Mouse (Mus musculus) ES-Bruce4 (cell line): ENCODE measurements around the gene Scgb1b24. TPM values are rescaled to one million over a fixed set of nuclear protein-coding genes. Genes with fewer than 3 reads are reported as not detected.

Source experiments
- H3K27ac ChIP-seq: 2 replicates; pipeline ENCODE4 v1.5.1; 2012; ENCODE audit warnings: low read length, inconsistent platforms; ENCODE audit not compliant: insufficient read depth
- H3K27me3 ChIP-seq: 2 replicates; pipeline ENCODE4 v1.6.1; 2012; ENCODE audit warnings: mild to moderate bottlenecking, low read length, inconsistent platforms; ENCODE audit not compliant: control insufficient read depth, poor library complexity, insufficient read depth, severe bottlenecking
- H3K36me3 ChIP-seq: 2 replicates; pipeline ENCODE4 v1.6.1; 2012; ENCODE audit warnings: inconsistent platforms, mild to moderate bottlenecking, low read length, moderate library complexity; ENCODE audit not compliant: control insufficient read depth, poor library complexity, insufficient read depth, severe bottlenecking
- H3K4me1 ChIP-seq: one replicate; pipeline ENCODE4 v1.8.1; 2011; ENCODE audit warnings: low read length; ENCODE audit not compliant: control insufficient read depth, insufficient read depth
- H3K4me3 ChIP-seq: 2 replicates; pipeline ENCODE4 v1.5.1; 2011; ENCODE audit warnings: low read depth, mild to moderate bottlenecking, low read length
- H3K9ac ChIP-seq: 2 replicates; pipeline ENCODE4 v1.6.1; 2012; ENCODE audit warnings: low read depth, mild to moderate bottlenecking, inconsistent platforms; ENCODE audit not compliant: poor library complexity, severe bottlenecking
- H3K9me3 ChIP-seq: replicated peaks from 2 replicates; pipeline ENCODE4 v1.6.1; 2012; ENCODE audit warnings: mild to moderate bottlenecking, low read length, inconsistent platforms; ENCODE audit not compliant: control insufficient read depth, poor library complexity, insufficient read depth, severe bottlenecking
- CTCF ChIP-seq: IDR thresholded peaks from one replicate; pipeline ENCODE4 v1.8.1; 2011; ENCODE audit warnings: low read depth, low read length
- EP300 ChIP-seq: IDR thresholded peaks from 2 replicates; pipeline ENCODE4 v1.6.1; 2011; ENCODE audit warnings: low read depth, low read length; ENCODE audit not compliant: insufficient read depth
- POLR2A ChIP-seq: IDR thresholded peaks from one replicate; pipeline ENCODE4 v1.8.1; 2011; ENCODE audit warnings: low read length; ENCODE audit not compliant: insufficient read depth
- polyA plus RNA-seq: library from polyadenylated mRNA; stranded (reverse); fragments of >200 nt; gene quantifications from 2 replicates; pipeline ENCODE4 v1.2.4, GENCODE M21; 2011; ENCODE audit warnings: low read depth; ENCODE audit not compliant: missing spikeins, insufficient read depth, insufficient read length

Scgb1b24 gene
- polyA plus RNA-seq: not detected in 2 replicates

GRCm38 (mm10) chr7:33743499-33743898 lies at the start of gene Scgb1b24:
Gene Scgb1b24, plus strand, starts transcription at chr7:33743799.
- H3K4me1 ChIP-seq: no peaks in the 10 kb centered on the region
- H3K27ac ChIP-seq: no peak within 1 kb of the TSS
- TF ChIP-seq CTCF: no peak
- no peak for TF ChIP-seq POLR2A
- TF ChIP-seq EP300: no peak
- H3K36me3 ChIP-seq: no peaks in the 10 kb centered on the region
- no peaks in the 10 kb centered on the region for H3K9me3 ChIP-seq
- H3K27me3 ChIP-seq: no peaks in the 10 kb centered on the region
- no peak within 1 kb of the TSS for H3K4me3 ChIP-seq
- H3K9ac ChIP-seq: no peak within 1 kb of the TSS

GRCm38 (mm10) chr7:33739212-33739611 lies 4.4 kb upstream of the Scgb1b24 start, which contains the start of gene Scgb2b24:
Gene Scgb2b24, minus strand, starts transcription at chr7:33739312.
- TF ChIP-seq POLR2A (no peak), CTCF (no peak), EP300 (no peak)
- H3K9me3 ChIP-seq: no peaks in the 10 kb centered on the region
- H3K9ac ChIP-seq: no peak within 1 kb of the TSS
- no peak within 1 kb of the TSS for H3K27ac ChIP-seq
- H3K4me1 ChIP-seq: no peaks in the 10 kb centered on the region
- H3K36me3 ChIP-seq: no peaks in the 10 kb centered on the region
- H3K27me3 ChIP-seq: no peaks in the 10 kb centered on the region
- no peak within 1 kb of the TSS for H3K4me3 ChIP-seq

Other genes starting within 250 kb of the Scgb1b24 start
- not detected in 2 replicates for gene Scgb2b21, start 223.3 kb upstream of the Scgb1b24 start, polyA plus RNA-seq
- gene Scgb2b24, start 4.5 kb upstream of the Scgb1b24 start, polyA plus RNA-seq: not detected in 2 replicates
- gene Scgb2b26, start 201.2 kb downstream of the Scgb1b24 start, polyA plus RNA-seq: not detected in 2 replicates